Mouse (Mus musculus) macrophage (primary cell): ENCODE data around the gene Stard8. TPM values are rescaled to one million over a fixed set of nuclear protein-coding genes. Genes with fewer than 3 reads are reported as not detected.

Experiments used
- polyA plus RNA-seq: library from polyadenylated mRNA; stranded (reverse); fragments of 250-400 nt; gene quantifications from 3 replicates; pipeline ENCODE4 v1.2.4, GENCODE M21; 2018; ENCODE audit warnings: inconsistent platforms

The Stard8 gene
- polyA plus RNA-seq, 1 experiment from 2014 or later: 42.6 TPM

Other genes with a start within 250 kb of the Stard8 start
- gene Ophn1, start 112.2 kb upstream of the Stard8 start, polyA plus RNA-seq: 25.9 to 33.1 TPM (median 27.6 TPM) in 3 replicates
- gene Yipf6, start 66.9 kb upstream of the Stard8 start, polyA plus RNA-seq: 25.8 to 33.1 TPM (median 32.2 TPM) in 3 replicates
- gene Efnb1, start 132.9 kb downstream of the Stard8 start, polyA plus RNA-seq: 1.2 to 2.0 TPM (median 1.2 TPM) in 3 replicates